Mouse (Mus musculus) natural killer cell, adult 2 months (primary cell): ENCODE measurements at regions not wholly inside any gene's neighbourhood (a gene's known extent, or its start where the extent isn't known, plus 50 kb on each side); places are given as distances from the start of the nearest gene placed in this dataset.

ENCODE experiments used
- DNase-seq, 2 experiments: peaks; one replicate each; pipeline ENCODE4 v3.0.0; 2022; ENCODE audit warnings: low spot score in 2 of 2

- no peak for DNase-seq
These were observed 296.2 kb upstream of the Slc30a5 start for GRCm38 (mm10) chr13:101129466-101129865.

- no peak for DNase-seq
These were observed 294.6 kb upstream of the Slc30a5 start for GRCm38 (mm10) chr13:101127808-101128207.

- DNase-seq, result no peak
These were observed 294.0 kb upstream of the Slc30a5 start for GRCm38 (mm10) chr13:101127262-101127661.

GRCm38 (mm10) chr13:101117311-101117710, 284.1 kb upstream of the Slc30a5 start:
- no peak for DNase-seq

- no peak for DNase-seq
These were observed 282.1 kb upstream of the Slc30a5 start for GRCm38 (mm10) chr13:101115296-101115695.

- no peak for DNase-seq
These were observed 278.9 kb upstream of the Slc30a5 start for GRCm38 (mm10) chr13:101112176-101112575.

GRCm38 (mm10) chr13:101111773-101112172, 278.5 kb upstream of the Slc30a5 start:
- no peak for DNase-seq

- DNase-seq, result no peak
These were observed 267.4 kb upstream of the Slc30a5 start for GRCm38 (mm10) chr13:101100621-101101020.

- no peak for DNase-seq
These were observed 263.6 kb upstream of the Slc30a5 start for GRCm38 (mm10) chr13:101096856-101097255.

GRCm38 (mm10) chr13:101096221-101096620, 263.0 kb upstream of the Slc30a5 start:
- no peak for DNase-seq

- no peak for DNase-seq
These were observed 262.0 kb upstream of the Slc30a5 start for GRCm38 (mm10) chr13:101095057-101095831.

GRCm38 (mm10) chr13:101092743-101093131, 259.5 kb upstream of the Slc30a5 start:
- no peak for DNase-seq

- no peak for DNase-seq
These were observed 259.0 kb upstream of the Slc30a5 start for GRCm38 (mm10) chr13:101092033-101092742.

GRCm38 (mm10) chr13:101085182-101085581, 252.0 kb upstream of the Slc30a5 start:
- DNase-seq, result no peak

- DNase-seq, result no peak
These were observed 251.0 kb upstream of the Slc30a5 start for GRCm38 (mm10) chr13:101084193-101084592.

GRCm38 (mm10) chr13:101083416-101083815, 250.2 kb upstream of the Slc30a5 start:
- DNase-seq, result no peak

- no peak for DNase-seq
These were observed 235.3 kb upstream of the Slc30a5 start for GRCm38 (mm10) chr13:101068489-101068888.

GRCm38 (mm10) chr13:101062582-101062981, 229.4 kb upstream of the Slc30a5 start:
- no peak for DNase-seq

GRCm38 (mm10) chr13:101061233-101062144, 228.3 kb upstream of the Slc30a5 start:
- DNase-seq, result no peak

GRCm38 (mm10) chr13:101049511-101049910, 216.3 kb upstream of the Slc30a5 start:
- DNase-seq, result no peak

GRCm38 (mm10) chr13:101032594-101032993, 199.4 kb upstream of the Slc30a5 start:
- no peak for DNase-seq

GRCm38 (mm10) chr13:101026043-101026442, 192.8 kb upstream of the Slc30a5 start:
- no peak for DNase-seq
